Mouse (Mus musculus): ENCODE measurements around the gene Eml2. TPM values are rescaled to one million over a fixed set of nuclear protein-coding genes. Genes with fewer than 3 reads are reported as not detected.

Eml2 gene
- polyA plus RNA-seq, 1 experiment from 2014 or later = 10.9 TPM

DNA sequence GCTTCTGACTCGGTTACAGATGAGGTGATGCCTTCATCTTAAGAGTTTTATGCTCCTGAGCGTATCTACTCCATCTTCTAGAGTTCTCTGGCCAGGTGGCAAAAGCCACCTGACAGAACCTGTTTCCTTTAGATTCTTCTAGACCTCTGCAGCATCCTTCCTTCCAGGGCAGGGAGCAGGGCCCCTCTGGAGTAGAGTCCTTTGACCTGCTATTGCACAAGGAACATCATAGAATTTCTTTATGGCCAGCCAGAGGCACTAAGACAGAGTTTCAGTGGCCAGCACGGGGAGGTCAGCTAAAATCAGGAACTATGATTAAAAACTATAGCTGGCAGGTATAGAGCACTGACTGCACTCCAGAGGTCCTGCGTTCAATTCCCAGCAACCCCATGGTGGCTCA is 75.9 kb downstream of the Eml2 start:
- 74% methylated on average over 4 of the region's 4 CpGs for WGBS
- H3K27me3 ChIP-seq (ENCODE audit: control insufficient read depth, insufficient read depth, low read length) = no peaks in the 10 kb centered on the region
- no peak overlapping the region for H3K4me3 ChIP-seq (replicated peaks; ENCODE audit: low read length)
- no peak for ATAC-seq (ENCODE audit: insufficient read depth, low FRiP score)
- H3K9me3 ChIP-seq (replicated peaks; ENCODE audit: control insufficient read depth, low read length) = no peaks in the 10 kb centered on the region
- H3K36me3 ChIP-seq (ENCODE audit: control insufficient read depth, insufficient read depth, low read length) = peaks cover 18% of the 10 kb centered on the region; the same call in 1 of the 2 replicates
- no peaks in the 10 kb centered on the region for H3K4me1 ChIP-seq (ENCODE audit: control insufficient read depth, insufficient read depth, low read length)
- no peak overlapping the region for H3K4me2 ChIP-seq (ENCODE audit: low read depth, low read length)
- H3K27ac ChIP-seq (ENCODE audit: low read length) = no peak overlapping the region
- no peak overlapping the region for H3K9ac ChIP-seq (ENCODE audit: low read length)

DNA sequence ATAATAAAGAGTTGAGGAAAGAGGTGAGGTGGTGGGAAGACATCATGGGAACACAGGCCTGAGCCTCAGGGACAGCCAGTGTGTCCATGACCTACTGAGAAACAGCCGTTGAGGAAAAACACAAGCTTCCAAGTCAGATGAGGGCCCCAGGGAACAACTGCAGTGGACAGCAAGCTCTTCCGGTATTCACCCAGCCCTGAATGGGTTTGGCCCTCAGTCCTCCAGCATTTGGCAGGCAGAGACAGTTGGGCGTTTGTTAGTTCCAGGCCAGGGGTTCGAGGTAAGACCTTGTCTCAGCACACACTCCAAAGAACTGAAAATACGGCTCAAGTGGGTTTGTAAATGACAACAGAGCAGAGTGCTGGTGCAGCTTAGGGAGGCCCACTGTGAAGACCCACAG is 77.2 kb downstream of the Eml2 start:
- H3K36me3 ChIP-seq (ENCODE audit: control insufficient read depth, insufficient read depth, low read length) = peaks cover 27% of the 10 kb centered on the region
- H3K4me3 ChIP-seq (replicated peaks; ENCODE audit: low read length) = no peak overlapping the region
- H3K9me3 ChIP-seq (replicated peaks; ENCODE audit: control insufficient read depth, low read length) = no peaks in the 10 kb centered on the region
- no peak overlapping the region for H3K4me2 ChIP-seq (ENCODE audit: low read depth, low read length)
- ATAC-seq (ENCODE audit: insufficient read depth, low FRiP score) = no peak
- no peak overlapping the region for H3K9ac ChIP-seq (ENCODE audit: low read length)
- no peak overlapping the region for H3K27ac ChIP-seq (ENCODE audit: low read length)
- peaks cover 4% of the 10 kb centered on the region; the same call in 1 of the 2 replicates for H3K4me1 ChIP-seq (ENCODE audit: control insufficient read depth, insufficient read depth, low read length)
- 57% methylated on average over 5 of the region's 5 CpGs for WGBS
- H3K27me3 ChIP-seq (ENCODE audit: control insufficient read depth, insufficient read depth, low read length) = no peaks in the 10 kb centered on the region

DNA sequence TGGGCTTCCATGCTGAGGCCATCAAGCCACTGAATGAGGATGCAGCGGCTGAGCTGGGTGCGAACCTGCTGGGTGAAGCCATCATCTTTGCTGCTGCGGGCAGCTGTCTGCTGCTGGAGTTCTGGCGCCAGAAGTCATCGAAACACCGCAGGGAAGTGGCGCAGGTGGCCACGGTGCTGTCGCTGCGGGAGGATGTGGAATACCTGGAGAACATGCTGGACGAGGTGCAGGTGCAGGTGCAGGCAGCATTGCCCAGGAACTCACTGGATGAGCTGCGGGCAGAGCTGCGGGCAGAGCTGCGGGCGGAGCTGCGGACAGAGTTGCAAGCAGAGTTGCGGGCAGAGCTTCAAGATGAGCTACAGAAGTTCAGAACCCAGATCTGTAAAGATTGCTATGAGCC is 79.2 kb downstream of the Eml2 start:
- Histone ChIP-seq H3K27ac (ENCODE audit: low read length) (no peak overlapping the region), H3K9ac (ENCODE audit: low read length) (no peak overlapping the region), H3K36me3 (ENCODE audit: control insufficient read depth, insufficient read depth, low read length) (peaks cover 36% of the 10 kb centered on the region), H3K4me3 (replicated peaks; ENCODE audit: low read length) (no peak overlapping the region), H3K4me1 (ENCODE audit: control insufficient read depth, insufficient read depth, low read length) (peaks cover 7% of the 10 kb centered on the region; the same call in 1 of the 2 replicates), H3K9me3 (replicated peaks; ENCODE audit: control insufficient read depth, low read length) (no peaks in the 10 kb centered on the region), H3K4me2 (ENCODE audit: low read depth, low read length) (no peak overlapping the region), H3K27me3 (ENCODE audit: control insufficient read depth, insufficient read depth, low read length) (no peaks in the 10 kb centered on the region)
- ATAC-seq (ENCODE audit: insufficient read depth, low FRiP score) = no peak
- 84% methylated on average over 17 of the region's 17 CpGs for WGBS

MicroRNA genes within 50 kb of the gene (microRNA counts, 519-probe panel; counts per million panel counts)
- 1,796 counts per million, percentile 31 among the panel's probes with 10 or more counts for microRNA mmu-miR-330

Small RNA genes within 50 kb of the gene (microRNA-seq; reads per million reads assigned to microRNA genes)
- 186 reads per million, percentile 61 among the genes with 10 or more reads in this experiment for gene Mir330

Other genes starting within 250 kb of the Eml2 start
- gene Nanos2, start 189.0 kb upstream of the Eml2 start, polyA plus RNA-seq (2015; fragmentation: Nextera tagmentation; extraction: Ambion mirVana) = not detected in 2 replicates
- gene Mypop, start 185.2 kb upstream of the Eml2 start, polyA plus RNA-seq (2015; fragmentation: Nextera tagmentation; extraction: Ambion mirVana) = 1.6 and 2.3 TPM in 2 replicates
- 10.7 and 14.3 TPM in 2 replicates for gene Irf2bp1, start 172.4 kb upstream of the Eml2 start, polyA plus RNA-seq (2015; fragmentation: Nextera tagmentation; extraction: Ambion mirVana)
- gene Foxa3, start 152.9 kb upstream of the Eml2 start, polyA plus RNA-seq (2015; fragmentation: Nextera tagmentation; extraction: Ambion mirVana) = 32.5 and 37.1 TPM in 2 replicates
- 20.2 and 22.5 TPM in 2 replicates for gene Sympk, start 152.0 kb upstream of the Eml2 start, polyA plus RNA-seq (2015; fragmentation: Nextera tagmentation; extraction: Ambion mirVana)
- not detected in 2 replicates for gene Rsph6a, start 121.7 kb upstream of the Eml2 start, polyA plus RNA-seq (2015; fragmentation: Nextera tagmentation; extraction: Ambion mirVana)
- 7.7 and 8.3 TPM in 2 replicates for gene Dmwd, start 100.2 kb upstream of the Eml2 start, polyA plus RNA-seq (2015; fragmentation: Nextera tagmentation; extraction: Ambion mirVana)
- gene Dmpk, start 92.6 kb upstream of the Eml2 start, polyA plus RNA-seq (2015; fragmentation: Nextera tagmentation; extraction: Ambion mirVana) = 84.7 and 98.1 TPM in 2 replicates
- gene Six5, start 81.8 kb upstream of the Eml2 start, polyA plus RNA-seq (2015; fragmentation: Nextera tagmentation; extraction: Ambion mirVana) = 8.8 and 10.4 TPM in 2 replicates
- 2.2 and 2.5 TPM in 2 replicates for gene Gm4969, start 58.1 kb upstream of the Eml2 start, polyA plus RNA-seq (2015; fragmentation: Nextera tagmentation; extraction: Ambion mirVana)
- 13.5 and 15.3 TPM in 2 replicates for gene Fbxo46, start 56.6 kb upstream of the Eml2 start, polyA plus RNA-seq (2015; fragmentation: Nextera tagmentation; extraction: Ambion mirVana)
- gene Qpctl, start 27.1 kb upstream of the Eml2 start, polyA plus RNA-seq (2015; fragmentation: Nextera tagmentation; extraction: Ambion mirVana) = 14.1 and 14.8 TPM in 2 replicates
- 123 and 136 TPM in 2 replicates for gene Snrpd2, start 26.7 kb upstream of the Eml2 start, polyA plus RNA-seq (2015; fragmentation: Nextera tagmentation; extraction: Ambion mirVana)
- gene Gipr, start 10.3 kb upstream of the Eml2 start, polyA plus RNA-seq (2015; fragmentation: Nextera tagmentation; extraction: Ambion mirVana) = 1.6 and 2.4 TPM in 2 replicates
- 1.4 and 1.7 TPM in 2 replicates for gene Gpr4, start 36.1 kb downstream of the Eml2 start, polyA plus RNA-seq (2015; fragmentation: Nextera tagmentation; extraction: Ambion mirVana)
- 33.0 and 34.5 TPM in 2 replicates for gene Opa3, start 51.9 kb downstream of the Eml2 start, polyA plus RNA-seq (2015; fragmentation: Nextera tagmentation; extraction: Ambion mirVana)
- gene Vasp, start 95.4 kb downstream of the Eml2 start, polyA plus RNA-seq (2015; fragmentation: Nextera tagmentation; extraction: Ambion mirVana) = 77.8 and 85.6 TPM in 2 replicates
- gene Ppm1n, start 103.6 kb downstream of the Eml2 start, polyA plus RNA-seq (2015; fragmentation: Nextera tagmentation; extraction: Ambion mirVana) = 0.17 TPM in 1 of 2 replicates, not detected in the other
- gene Rtn2, start 106.2 kb downstream of the Eml2 start, polyA plus RNA-seq (2015; fragmentation: Nextera tagmentation; extraction: Ambion mirVana) = 14.8 and 21.7 TPM in 2 replicates
- gene Fosb, start 133.6 kb downstream of the Eml2 start, polyA plus RNA-seq (2015; fragmentation: Nextera tagmentation; extraction: Ambion mirVana) = 0.25 and 0.27 TPM in 2 replicates
- 61.4 and 66.5 TPM in 2 replicates for gene Ercc1, start 168.4 kb downstream of the Eml2 start, polyA plus RNA-seq (2015; fragmentation: Nextera tagmentation; extraction: Ambion mirVana)
- 22.9 and 23.0 TPM in 2 replicates for gene Cd3eap, start 183.1 kb downstream of the Eml2 start, polyA plus RNA-seq (2015; fragmentation: Nextera tagmentation; extraction: Ambion mirVana)
- gene Ppp1r13l, start 183.3 kb downstream of the Eml2 start, polyA plus RNA-seq (2015; fragmentation: Nextera tagmentation; extraction: Ambion mirVana) = 7.8 and 9.6 TPM in 2 replicates
- gene Ercc2, start 205.6 kb downstream of the Eml2 start, polyA plus RNA-seq (2015; fragmentation: Nextera tagmentation; extraction: Ambion mirVana) = 11.7 and 11.8 TPM in 2 replicates
- gene Klc3, start 227.7 kb downstream of the Eml2 start, polyA plus RNA-seq (2015; fragmentation: Nextera tagmentation; extraction: Ambion mirVana) = 13.3 and 15.8 TPM in 2 replicates
- gene Ckm, start 228.4 kb downstream of the Eml2 start, polyA plus RNA-seq (2015; fragmentation: Nextera tagmentation; extraction: Ambion mirVana) = 50.9 and 378 TPM in 2 replicates

All from stomach, embryonic 16.5 days (tissue).